Mouse (Mus musculus) heart, adult 8-10 months (tissue): ENCODE data around the gene Pum3. TPM values are rescaled to one million over a fixed set of nuclear protein-coding genes. Genes with fewer than 3 reads are reported as not detected.
"Not testable (repeated sequence)": the region's sequence is repeated elsewhere in the genome, so short reads cannot be mapped to it uniquely, and the experiment has no call there.

Experiments
- DNase-seq: peaks from one replicate; pipeline ENCODE4 v3.0.0; 2022; ENCODE audit warnings: low spot score
- total RNA-seq, 4 experiments: library from RNA; stranded (reverse); gene quantifications; 2 replicates each; pipeline ENCODE4 v1.2.4; 2022

Gene Pum3
- total RNA-seq, 4 experiments from 2014 or later: 21.4 to 33.7 (median 31.1) TPM

DNA sequence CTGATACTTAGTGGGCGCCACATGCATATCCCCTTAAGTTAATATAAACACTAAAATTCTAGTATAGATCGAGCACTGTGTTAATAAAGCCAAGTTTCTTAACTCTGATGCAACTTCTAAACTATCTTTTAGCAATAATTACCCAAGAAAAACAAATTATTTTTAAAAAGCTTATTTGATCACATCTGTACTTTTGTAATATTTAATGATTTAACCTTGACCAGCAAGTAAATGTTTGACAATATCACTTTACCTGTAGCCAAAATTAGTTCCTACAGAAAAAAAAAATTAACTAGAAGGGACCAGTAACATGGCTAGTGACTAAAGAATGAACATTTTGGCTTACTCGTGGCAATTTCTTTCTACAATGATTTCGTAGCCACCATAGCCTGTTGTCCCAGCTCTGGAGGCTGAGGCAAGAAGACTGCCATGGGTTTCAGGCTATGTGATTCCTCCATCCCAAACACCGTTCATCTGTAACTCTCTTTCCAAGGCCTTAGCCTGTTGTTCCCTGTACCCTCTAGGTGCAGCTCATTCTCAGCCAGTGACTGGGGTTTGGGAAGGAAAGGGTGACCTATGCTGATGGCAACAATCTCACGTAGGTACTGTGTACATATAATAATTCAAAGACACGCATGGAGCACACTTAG is 35.2 kb downstream of the Pum3 start:
- no peak for DNase-seq

DNA sequence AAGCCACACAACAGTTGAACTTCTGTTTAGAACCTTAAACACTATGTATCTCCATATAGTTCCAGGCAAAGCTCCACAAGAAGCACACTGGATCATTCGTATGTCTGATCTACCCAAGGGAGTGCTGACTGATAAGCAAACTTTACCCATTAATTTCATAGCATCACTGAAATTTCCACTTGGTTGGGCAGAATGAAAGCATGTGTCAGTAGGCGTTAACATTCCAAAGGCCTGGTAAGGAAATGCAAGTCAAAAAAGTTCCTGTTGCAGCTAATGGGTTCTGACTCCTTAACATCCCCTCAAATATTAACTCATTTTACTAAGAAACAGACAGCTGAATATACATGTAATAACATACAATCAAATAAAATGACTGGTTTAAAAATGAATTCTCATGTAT is 37.2 kb downstream of the Pum3 start:
- no peak for DNase-seq

DNA sequence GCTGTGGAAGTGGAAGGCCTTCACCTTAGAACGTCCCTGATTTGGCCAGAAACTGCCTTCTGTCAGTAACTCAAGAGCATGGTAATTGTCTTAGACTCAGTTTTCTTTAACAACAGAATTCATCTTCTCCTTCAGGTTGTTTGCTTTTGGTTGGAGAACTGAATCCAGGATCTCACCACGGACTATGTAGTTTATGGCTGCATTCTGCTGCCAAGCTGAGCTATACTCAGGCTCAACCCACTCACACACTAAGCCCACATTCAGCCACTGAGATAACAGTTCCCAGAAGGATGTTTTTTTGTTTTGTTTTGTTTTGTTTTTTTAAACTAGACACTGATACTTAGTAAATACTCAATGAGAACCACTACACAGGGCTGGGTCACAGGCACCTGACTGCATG is 38.3 kb downstream of the Pum3 start:
- DNase-seq: no peak

DNA sequence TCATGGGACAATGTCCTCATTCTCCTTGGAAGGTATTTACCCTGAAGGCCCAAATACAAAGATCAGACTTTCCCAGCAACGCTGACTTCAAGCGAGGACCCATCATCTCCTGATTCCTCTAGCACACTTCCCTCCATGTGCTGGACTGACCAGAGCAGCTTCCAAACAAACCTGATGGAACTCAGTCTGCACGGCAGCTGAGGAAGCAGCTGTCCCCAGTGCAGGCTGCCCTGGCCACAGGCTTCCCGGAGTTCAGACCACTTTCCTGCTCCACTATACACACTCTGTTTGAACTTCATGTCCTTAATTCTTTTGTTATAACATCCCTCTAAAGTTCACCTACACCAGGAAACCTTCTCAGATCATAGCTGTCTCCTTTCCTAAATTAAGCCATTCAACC is 40.1 kb downstream of the Pum3 start:
- DNase-seq: not testable (repeated sequence)

DNA sequence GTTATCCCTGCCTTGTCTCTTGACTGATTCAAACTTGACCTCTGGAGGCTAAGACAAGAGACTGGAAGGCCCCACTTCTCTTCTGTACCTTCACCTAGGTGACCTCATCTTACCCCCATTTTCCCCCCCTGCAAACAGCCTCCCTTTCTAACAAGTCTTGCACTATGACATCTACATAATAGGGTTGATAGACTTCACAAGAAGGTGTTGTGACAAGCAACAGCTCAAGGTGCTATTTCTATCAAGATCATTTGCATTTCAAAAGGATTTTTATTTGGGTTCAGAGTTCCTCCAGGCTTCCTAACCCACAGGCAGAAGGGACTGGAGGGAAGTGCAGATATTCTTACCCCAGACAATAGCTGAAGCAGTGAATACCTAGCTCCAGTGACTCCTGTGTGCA is 44.3 kb downstream of the Pum3 start:
- DNase-seq: no peak

DNA sequence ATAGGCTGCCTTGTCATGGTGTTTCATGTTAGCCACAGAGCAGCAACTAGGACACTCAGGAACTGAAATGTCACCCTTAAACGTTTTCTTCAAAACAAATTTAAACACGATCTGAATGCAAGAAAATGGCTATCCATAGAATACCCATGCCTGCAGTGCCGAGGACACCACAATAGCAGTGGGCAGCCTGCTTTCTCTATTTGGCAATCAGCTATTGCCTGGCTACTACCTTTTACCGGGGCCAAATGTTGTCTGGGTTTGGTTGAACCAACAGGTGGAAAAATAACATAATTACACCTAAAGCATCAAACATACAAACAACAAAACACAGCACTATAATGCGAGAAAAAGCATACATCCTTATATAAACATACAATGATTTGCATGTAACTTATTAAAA is 46.4 kb downstream of the Pum3 start:
- no peak for DNase-seq

DNA sequence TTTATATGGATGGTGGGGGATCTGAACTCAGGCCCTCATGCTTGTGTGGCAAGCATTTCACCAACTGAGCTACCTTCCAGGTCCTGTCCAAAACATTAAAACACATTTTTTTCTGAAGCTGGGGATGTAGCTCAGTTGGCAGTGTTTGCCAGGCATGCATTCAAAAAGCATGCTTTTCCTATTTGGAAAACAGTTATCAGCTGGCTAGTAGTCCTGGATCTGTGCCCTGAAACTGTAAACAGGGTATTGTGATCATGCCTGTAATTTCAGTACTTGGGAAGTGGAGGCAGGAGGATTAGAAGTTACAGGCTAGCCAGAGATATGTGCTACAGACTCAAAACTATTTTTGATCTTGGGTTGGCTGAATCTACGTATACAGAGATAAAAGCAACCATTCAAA is 47.5 kb downstream of the Pum3 start:
- peak; percentile 9 for DNase-seq

DNA sequence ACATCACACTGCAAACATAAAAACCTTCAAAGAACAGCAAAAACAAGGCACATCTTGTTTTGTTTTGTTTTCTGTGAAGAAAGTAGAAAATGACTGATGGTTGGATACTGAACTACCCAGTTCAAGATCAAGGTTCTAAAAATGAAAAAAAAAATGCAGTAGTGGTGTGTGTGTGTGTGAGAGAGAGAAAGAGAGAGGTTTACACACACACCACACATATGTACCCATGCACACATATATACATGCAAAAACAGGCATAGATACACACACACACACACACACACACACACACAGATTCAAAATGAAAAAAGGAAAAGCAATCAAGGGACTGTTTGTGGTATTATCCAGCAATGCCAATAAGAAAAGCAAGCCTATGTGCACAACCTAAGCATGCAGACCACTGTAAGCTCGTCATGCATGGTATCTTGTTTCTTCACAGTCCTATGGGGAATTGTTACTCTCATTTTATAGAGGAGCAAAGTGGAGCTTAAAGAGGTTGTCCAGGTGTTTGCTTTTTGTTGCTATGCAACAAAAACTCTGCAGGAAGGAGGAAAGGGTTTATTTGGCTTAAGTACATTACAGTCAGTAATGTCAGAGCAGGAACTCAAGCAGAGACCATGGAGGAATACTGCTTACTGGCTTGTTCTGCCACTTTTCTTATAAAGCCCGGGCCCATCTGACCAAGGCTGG is 49.8 kb downstream of the Pum3 start:
- DNase-seq: no peak

DNA sequence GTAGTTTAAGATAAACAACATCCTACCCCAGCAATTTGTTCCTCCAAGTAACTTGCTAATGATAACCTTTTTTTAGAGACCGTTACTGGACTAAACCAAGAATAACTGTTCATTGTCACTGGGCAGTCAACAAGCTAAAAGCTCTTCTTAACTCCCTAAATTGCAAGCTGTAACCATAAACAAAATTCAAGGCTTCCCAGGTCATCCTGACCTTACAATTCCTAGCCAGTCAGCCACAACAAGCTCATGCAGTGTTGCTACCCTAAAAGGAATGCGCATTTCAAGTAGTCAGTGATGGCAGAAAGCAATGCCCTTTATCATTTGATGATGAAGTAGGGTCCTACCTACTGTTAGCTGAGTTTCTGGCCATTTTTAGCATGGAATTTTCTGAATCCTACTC is 58.8 kb downstream of the Pum3 start:
- no peak for DNase-seq

DNA sequence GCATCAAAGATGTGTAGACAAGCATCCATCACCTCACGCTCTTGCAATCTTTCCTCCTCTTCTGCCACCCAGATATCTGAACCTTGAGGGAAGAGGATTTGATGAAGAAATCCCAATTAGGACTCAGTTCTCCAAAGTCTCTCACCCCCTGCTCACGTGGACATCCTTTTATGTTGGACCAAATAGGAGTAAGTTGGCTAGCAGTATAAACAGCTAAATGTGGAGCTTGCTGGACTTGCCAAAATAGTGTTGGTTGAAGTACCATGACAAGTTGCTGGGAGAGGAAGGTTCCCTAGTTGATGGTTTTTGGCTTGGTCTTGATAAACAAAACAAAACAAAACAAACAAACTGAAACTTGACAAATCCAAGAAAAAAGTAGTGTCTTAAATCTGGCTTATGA is 59.5 kb downstream of the Pum3 start:
- no peak for DNase-seq

DNA sequence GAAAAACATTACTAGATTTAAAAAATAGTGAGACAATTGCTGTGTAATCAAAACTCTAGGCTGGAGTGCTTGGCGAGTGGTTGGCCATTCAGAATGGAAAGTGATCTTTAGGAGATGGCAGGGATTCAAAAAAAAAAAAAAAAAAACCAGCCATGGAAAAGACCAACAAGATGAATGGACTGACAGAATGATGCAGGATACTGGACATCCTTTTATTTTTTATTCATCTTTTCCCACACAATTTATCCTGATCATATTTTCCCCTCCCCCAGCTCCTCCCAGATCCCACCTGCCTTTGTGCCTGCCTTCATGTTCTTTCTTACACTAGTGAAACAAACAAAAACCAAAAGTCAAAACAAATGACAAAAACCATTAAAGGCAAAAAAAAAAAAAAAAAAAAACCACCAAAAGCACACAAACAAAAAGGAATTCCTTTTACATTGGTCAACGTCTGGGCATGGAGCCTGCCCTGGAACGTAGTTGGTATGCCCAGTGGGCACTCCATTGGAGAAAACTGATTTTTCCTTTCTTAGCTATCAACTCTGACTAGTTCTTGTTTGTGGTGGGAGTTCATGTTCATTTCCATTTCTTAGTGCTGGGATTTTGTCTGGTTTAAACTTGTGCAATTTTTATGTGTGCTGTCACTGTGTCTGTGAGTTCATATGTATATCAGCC is 60.0 kb downstream of the Pum3 start:
- no peak for DNase-seq

DNA sequence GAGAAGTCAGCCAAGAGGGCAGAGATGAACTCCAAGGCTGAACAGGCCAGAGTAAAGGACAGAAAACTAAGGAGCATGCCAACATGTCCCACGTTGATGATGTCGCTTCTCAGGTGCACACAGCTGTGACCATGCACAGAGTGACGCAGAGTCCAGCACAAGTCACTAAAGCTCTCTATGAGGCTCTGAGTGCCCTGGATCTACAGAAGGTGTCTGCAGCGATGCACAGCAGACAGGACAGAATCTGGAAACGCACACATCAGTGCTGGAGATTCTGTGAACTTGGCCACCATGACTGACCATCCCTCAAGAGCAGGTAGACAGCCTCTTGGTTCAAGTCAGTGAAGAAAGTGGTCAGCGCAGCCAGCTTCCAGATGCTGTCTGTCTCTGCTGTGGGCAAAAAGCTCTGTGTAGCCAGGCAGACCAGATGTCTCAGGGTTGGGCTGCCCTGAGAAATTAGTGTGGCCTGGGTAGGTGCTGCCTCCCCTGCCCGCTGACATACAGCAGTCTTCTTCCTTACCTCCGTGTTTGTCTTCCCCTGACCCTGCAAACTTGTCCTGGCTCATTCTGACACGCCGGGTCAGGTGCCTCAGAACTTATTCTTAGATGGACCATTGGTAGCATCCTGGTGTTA is 63.4 kb downstream of the Pum3 start:
- no peak for DNase-seq

DNA sequence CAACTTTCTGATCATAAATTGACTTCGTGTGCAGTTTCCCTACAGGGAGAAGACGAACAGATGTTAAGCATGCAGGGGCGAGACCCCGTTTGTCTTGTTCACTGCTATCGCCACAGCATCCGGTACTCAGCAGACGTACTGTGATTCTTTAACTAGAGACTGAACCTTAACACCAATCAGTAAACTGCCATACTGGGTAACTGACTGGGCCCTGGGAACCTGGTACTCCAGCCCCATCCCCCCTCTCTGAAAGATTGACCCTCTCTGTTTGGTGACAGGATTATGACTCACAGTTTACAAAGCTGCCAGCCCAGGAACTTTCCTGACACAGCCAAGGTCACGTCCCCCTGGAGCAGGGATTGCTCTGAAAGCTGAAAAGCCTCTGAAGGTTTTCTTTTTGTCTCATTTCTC is 65.1 kb downstream of the Pum3 start:
- peak; percentile 47 for DNase-seq

DNA sequence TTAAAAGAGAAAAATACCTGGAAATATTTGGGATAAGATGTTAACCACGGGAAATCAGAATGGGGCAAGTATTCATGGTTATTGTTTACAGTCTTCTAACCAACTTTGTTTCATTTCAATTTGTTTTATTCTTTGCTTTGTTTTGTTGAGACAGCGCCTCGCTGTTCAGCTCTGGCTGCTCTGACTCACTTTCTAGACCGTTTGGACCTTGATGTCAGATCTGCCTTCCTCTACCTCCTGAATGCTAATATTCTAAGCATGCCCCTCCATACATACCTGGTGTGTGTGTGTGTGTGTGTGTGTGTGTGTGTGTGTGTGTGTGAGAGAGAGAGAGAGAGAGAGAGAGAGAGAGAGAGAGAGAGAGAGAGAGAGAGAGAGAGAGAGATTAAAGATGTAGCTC is 65.7 kb downstream of the Pum3 start:
- no peak for DNase-seq

DNA sequence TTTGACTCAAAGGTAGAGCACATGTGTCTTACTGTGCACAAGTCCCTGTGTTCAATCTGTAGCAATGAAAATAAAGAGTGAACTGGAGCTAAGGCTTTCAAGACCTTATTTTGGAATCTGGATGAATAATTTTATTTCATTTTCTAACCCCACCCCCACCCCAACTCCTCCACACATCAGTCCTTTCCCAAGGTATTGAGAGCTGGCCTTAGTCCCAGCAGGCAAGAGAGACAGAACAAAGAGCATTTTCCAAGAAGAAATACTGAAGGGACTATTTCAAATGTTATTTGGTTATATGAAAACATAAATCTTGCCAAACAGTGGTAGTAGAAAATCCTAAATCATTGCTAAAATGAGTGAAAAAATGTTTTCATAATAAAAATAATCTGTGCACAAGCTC is 69.2 kb downstream of the Pum3 start:
- no peak for DNase-seq

DNA sequence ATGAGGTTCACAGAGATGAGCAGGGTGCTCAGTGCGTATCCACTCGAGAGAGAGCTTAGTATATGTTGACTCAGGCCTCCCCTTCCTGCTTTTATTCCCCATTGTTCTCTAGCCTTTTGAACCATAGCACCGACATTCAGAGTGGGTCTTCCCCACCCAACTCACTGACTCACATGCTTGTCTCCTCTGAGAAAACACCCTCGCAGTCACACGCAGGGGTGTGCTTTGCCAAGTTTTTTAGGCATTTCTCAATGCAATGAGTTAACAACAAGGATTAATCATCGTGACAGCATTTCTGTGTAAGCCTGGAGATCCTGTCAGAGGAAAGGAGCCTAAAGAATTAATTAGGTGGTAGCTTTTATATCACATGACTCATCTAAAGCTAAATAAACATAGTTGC is 77.9 kb downstream of the Pum3 start:
- DNase-seq: no peak

DNA sequence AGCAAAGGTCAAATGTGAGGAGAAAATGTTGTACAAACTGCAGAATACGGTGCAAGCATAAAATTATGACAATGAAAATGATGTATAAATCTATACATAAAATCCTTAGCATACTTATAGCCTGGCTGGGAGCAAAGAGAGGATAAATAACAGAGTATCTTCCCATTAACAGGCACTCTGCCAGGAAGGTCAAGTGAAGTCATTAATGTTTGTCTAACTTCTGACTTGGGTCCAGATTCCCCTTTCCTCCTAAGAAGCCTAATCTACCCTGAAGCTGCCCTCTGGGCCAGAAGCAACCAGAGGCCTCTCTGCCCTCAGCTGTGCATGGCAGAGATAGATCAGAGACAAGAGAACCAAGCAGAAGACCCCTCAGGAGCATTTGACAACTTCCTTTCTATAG is 83.1 kb downstream of the Pum3 start:
- no peak for DNase-seq

Other genes with a start within 250 kb of the Pum3 start
- gene Vldlr, start 213.3 kb downstream of the Pum3 start, total RNA-seq: 100 to 1,000 TPM; 229 to 259 (median 251) TPM
- gene Kcnv2, start 107.2 kb downstream of the Pum3 start, total RNA-seq: 1 to 10 TPM; 5.8 to 7.2 (median 6.2) TPM